Mouse (Mus musculus): ENCODE measurements around the gene Gm3336.

Gm3336 gene

DNA sequence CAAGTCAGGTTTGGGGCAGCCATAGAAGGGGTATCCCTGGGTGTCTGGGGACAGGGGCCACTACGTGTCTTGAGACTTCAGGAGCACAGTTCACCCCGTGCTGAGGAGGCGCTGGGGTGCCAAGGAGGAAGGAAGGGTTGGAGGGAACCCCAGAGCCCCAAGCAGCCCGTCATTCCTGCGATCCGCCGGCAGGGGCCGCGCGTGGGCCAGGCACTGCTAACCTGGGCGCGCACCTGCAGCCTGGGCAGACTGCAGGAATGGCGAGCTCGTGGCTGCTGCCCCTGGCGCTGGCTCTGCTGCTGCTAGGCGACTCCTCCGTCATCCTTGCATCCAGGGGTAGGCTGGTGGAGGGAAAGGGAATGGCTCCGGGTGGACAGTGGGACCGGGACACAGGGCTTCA, at the start of gene Gm3336:
Gm3336 (plus strand) TSS at position 247 of the 400 bp plus-strand sequence.
- no peak for DNase-seq (ENCODE audit: low spot score)

DNA sequence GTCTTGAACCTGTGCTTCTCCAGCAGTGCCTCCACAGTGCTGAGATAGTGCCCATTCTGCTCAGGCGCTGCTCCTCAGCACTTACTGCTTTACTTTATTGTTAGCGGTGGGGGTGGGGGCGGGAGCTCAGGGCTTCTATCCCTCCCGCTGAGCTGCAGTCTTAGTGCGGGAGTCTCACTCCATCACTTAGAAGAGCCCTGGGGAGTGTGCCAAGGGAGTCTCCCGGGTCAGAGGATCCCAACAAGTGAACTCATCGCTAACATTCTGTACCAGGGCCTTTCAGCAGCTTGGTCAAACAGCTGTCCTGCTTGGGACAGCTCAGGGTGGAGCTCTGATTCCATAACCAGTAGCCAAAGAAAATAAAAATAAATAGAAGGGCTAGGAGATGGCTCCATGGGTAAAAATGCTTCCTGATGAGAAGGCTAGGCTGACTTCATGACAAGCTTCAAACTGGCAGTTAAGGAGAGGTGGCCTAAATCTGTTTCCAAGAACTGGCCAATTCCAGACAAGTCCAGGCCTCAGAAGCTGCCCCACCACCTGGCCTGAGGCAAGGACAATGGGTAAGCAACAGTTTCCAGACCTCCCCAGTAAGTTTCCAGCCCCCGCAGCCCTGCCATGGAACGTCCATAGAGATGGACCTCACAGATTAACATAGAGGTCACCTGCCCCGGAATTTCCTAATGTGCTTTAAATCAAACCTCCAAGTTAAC, 46.6 kb upstream of the Gm3336 start:
- DNase-seq (ENCODE audit: low spot score) = no peak

GRCm38 (mm10) chr8:70672325-70673078, 45.8 kb upstream of the Gm3336 start:
- no peak for DNase-seq (ENCODE audit: low spot score)

GRCm38 (mm10) chr8:70673079-70673856, 45.1 kb upstream of the Gm3336 start, which contains the start of gene Lsm4:
Gene Lsm4 (plus strand): TSS chr8:70673248.
- peak; percentile 98 for DNase-seq (ENCODE audit: low spot score)

DNA sequence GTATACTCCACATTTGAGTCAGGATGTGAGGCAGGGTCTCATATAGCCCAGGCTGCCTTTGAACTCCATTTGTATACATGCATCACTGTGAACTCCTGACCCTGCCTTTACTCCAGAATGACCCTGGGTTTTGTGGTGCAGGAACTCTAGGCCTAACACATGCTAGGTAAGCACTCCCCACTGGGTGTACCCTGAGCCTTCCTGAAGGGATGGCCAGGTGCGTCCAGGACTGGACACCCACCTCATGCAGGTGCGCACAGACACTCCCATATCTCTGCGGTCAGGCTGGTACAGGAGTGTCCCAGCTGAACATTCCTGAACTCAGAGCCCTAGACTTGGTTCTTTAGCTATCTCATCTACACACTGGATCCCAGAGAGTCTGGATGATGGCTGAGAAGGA, 44.2 kb upstream of the Gm3336 start:
- no peak for DNase-seq (ENCODE audit: low spot score)

DNA sequence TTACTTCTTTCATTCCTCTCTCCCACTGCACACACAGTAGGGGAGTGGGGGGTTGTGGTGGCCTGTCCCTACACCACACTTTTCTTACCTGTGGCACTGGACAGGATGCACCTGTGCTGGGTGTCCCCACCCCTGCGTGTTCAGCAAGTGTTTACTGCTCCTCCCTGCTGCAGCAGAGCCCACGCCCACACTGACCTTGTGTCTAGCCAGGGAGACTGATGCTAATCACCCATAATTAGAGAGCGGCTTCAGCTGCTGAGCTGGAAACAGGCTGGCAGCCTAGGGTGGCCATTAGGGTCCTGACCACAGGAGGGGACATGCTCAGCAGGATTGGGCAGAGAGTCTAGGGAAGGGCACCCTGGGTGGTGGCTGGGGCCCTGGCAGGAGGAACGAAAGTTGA, 43.6 kb upstream of the Gm3336 start:
- DNase-seq (ENCODE audit: low spot score) = no peak

GRCm38 (mm10) chr8:70675336-70675735, 43.0 kb upstream of the Gm3336 start:
- no peak for DNase-seq (ENCODE audit: low spot score)

DNA sequence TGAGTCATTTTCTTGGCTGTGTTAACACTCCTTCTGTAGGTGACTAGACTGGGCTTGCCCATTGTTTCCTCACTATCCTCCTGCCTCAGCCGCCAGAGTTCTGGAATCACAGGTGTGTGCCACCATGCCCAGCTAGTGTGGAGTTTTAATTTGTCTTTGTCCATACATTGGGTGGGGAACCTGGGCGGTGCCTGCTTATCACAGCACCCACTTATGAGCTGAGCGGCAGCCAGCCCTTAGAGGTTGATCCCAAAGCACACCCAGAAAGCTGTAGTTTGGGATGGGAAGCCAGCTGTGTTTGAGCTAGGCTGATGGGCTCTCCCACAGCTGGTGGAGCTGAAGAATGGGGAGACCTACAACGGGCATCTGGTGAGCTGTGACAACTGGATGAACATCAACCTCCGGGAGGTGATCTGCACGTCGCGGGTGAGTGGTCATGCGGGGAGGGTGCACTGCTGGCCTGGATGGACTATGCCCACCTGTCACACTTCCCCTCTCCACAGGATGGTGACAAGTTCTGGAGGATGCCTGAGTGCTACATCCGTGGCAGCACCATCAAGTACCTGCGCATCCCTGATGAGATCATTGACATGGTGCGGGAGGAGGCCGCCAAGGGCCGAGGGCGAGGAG, 40.8 kb upstream of the Gm3336 start:
- DNase-seq (ENCODE audit: low spot score) = no peak

GRCm38 (mm10) chr8:70678679-70679078, 39.7 kb upstream of the Gm3336 start:
- DNase-seq (ENCODE audit: low spot score) = no peak

- no peak for DNase-seq (ENCODE audit: low spot score)
These were observed 38.9 kb upstream of the Gm3336 start for GRCm38 (mm10) chr8:70679404-70679803.

GRCm38 (mm10) chr8:70680039-70680438, 38.3 kb upstream of the Gm3336 start:
- no peak for DNase-seq (ENCODE audit: low spot score)

DNA sequence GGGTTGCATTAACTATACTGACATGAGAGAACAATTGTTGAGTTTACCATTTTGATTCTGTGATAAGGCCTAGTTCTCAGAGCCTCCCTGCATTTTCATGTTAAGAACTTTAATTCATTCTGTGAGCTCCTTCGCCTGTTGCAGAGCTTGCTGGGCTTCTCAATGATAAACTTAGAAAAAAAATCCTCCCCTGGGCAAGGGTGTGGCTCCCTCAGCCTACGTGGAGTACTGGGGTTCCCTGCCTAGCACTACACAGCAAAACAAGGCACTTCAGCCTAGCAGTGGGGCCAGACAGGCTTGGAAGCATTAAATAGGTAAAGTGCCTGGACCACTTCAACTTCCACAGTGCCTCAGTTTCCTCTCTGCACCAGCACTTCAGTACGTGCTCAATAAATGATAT, 36.9 kb upstream of the Gm3336 start:
- DNase-seq (ENCODE audit: low spot score) = no peak

GRCm38 (mm10) chr8:70682193-70682592, 36.1 kb upstream of the Gm3336 start:
- DNase-seq (ENCODE audit: low spot score) = no peak

GRCm38 (mm10) chr8:70682692-70683091, 35.7 kb upstream of the Gm3336 start:
- DNase-seq (ENCODE audit: low spot score) = no peak

- no peak for DNase-seq (ENCODE audit: low spot score)
These were observed 34.1 kb upstream of the Gm3336 start for GRCm38 (mm10) chr8:70684291-70684690.

- DNase-seq (ENCODE audit: low spot score) = peak; percentile 71
These were observed 30.8 kb upstream of the Gm3336 start for GRCm38 (mm10) chr8:70687576-70687975.

DNA sequence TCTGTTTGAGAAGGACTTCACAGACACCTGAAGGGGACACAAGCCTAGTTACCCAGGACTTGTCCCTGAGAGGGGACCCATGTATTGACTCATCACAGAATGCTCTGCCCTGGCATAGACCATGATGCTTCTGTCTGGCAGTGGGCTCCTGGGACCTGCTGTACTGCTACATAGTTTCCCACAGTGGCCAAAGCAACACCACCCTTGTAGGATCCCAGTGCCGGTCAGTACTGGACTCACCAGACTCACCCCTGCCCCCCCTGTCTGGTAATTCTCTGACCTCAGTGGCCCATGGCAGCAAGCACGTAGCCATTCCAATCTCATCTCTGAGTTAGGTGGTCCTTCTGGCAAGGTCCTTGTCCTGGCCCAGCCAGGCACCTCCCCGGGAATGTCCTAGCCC, 30.2 kb upstream of the Gm3336 start:
- DNase-seq (ENCODE audit: low spot score) = no peak

- DNase-seq (ENCODE audit: low spot score) = no peak
These were observed 28.4 kb upstream of the Gm3336 start for GRCm38 (mm10) chr8:70689892-70690390.

- no peak for DNase-seq (ENCODE audit: low spot score)
These were observed 27.1 kb upstream of the Gm3336 start for GRCm38 (mm10) chr8:70691230-70691629.

DNA sequence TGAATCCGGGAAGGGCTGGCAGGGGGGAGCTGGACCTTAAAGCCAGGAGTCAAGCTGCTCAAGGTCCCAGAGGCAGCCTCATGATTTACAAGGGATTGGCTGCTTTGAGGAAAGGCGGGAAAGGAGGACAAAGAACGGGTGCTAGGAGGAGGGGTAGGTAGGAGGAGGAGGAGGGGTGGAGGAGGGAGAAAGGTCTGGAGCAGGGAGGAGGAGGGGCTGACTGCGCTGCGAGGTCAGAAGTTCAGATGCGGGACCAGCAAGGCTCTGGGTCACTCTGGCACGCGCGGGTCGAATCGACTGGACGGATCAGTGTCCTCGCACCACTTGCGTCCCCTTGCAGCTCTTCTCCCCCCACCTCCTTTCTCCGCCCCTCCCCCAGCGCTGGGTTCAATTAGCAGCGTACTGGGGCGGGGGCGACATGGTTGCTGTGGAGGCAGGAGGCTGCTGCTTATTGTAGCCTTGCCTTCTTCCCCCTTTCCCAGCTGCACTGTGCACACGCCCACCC, 26.6 kb upstream of the Gm3336 start:
- no peak for DNase-seq (ENCODE audit: low spot score)

GRCm38 (mm10) chr8:70693636-70694035, 24.7 kb upstream of the Gm3336 start:
- DNase-seq (ENCODE audit: low spot score) = no peak

Measured in ovary, postnatal 14 days (tissue).